Mouse (Mus musculus): ENCODE measurements around the gene Ipmk.
A peak's percentile ranks its signal among the peaks of the same experiment; 100 is the strongest.

Gene Ipmk

DNA sequence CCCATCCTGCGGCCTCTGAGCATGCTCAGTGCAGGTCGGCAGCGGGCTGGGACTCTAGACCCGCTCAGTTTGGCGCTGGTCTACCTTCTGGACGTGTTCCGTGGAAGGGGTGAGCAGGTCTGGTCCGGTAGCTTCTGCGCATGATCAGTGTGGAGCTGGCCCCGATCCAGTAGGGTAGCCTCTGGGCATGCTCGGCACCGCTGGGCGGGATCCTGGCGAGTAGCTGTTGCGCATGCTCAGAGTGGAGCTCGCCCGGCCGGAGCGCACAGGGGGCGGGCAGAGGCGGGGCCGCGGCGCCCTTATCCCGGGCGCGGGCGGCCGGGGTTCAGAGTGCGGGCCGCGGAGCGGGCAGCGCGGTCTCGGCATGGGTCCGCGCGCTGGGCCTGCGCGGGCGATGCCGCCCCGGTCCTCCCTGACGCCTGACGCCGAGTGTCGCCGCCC lies at the start of gene Ipmk:
TSS of gene Ipmk (plus strand) at position 255 of the 441 bp plus-strand sequence.
- peak; percentile 98 for DNase-seq (ENCODE audit: low spot score)

DNA sequence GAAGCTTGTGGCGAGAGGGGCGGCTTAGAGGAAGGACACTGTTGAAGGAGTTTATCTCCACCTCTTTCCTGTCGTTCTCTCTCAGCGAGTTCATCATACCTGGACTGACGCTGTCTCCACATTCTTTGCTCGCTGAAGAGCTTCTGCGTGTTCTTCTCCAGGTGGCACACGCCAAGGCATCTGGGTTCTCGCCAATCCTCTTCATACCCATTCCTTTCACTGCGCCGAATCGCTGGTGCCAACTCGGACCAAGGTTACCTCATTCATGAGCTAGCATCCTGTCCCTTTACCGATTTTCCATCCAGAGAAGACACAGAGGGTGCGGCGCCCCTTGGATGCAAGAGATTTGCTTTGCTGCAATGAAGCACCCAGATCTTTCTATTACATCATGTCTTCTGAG lies 47.4 kb upstream of the Ipmk start:
- no peak for DNase-seq (ENCODE audit: low spot score)

- peak; percentile 12 for DNase-seq (ENCODE audit: low spot score)
Measured at GRCm38 (mm10) chr10:71302490-71302889, 45.1 kb upstream of the Ipmk start.

- DNase-seq (ENCODE audit: low spot score) = peak; percentile 55
Measured at GRCm38 (mm10) chr10:71306190-71306589, 41.4 kb upstream of the Ipmk start.

GRCm38 (mm10) chr10:71306759-71307158 lies 40.8 kb upstream of the Ipmk start:
- no peak for DNase-seq (ENCODE audit: low spot score)

- no peak for DNase-seq (ENCODE audit: low spot score)
Measured at GRCm38 (mm10) chr10:71308199-71308598, 39.4 kb upstream of the Ipmk start.

GRCm38 (mm10) chr10:71310288-71310687 lies 37.3 kb upstream of the Ipmk start:
- DNase-seq (ENCODE audit: low spot score) = no peak

GRCm38 (mm10) chr10:71314596-71314995 lies 33.0 kb upstream of the Ipmk start:
- no peak for DNase-seq (ENCODE audit: low spot score)

- no peak for DNase-seq (ENCODE audit: low spot score)
Measured at GRCm38 (mm10) chr10:71316056-71316455, 31.5 kb upstream of the Ipmk start.

DNA sequence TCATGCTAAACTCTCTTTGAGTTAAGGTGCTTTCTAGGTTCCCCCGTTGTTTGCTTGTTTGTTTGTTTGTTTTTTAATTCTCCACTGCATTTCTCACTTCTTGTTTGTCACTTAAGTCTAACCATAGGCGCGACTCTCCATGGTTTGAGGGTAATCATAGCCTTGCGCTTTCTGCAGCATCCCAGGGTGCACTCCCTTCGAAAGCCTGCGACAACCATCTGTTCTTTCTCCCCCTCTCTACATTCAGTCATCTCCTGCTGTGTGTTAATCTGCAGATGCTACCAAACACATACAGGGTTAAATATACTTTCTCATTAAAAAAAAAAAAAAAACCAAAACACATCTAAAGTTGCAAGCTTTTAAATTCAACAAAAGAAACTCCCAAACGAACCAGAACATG lies 31.1 kb upstream of the Ipmk start:
- DNase-seq (ENCODE audit: low spot score) = no peak

GRCm38 (mm10) chr10:71323669-71324068 lies 23.9 kb upstream of the Ipmk start:
- no peak for DNase-seq (ENCODE audit: low spot score)

DNA sequence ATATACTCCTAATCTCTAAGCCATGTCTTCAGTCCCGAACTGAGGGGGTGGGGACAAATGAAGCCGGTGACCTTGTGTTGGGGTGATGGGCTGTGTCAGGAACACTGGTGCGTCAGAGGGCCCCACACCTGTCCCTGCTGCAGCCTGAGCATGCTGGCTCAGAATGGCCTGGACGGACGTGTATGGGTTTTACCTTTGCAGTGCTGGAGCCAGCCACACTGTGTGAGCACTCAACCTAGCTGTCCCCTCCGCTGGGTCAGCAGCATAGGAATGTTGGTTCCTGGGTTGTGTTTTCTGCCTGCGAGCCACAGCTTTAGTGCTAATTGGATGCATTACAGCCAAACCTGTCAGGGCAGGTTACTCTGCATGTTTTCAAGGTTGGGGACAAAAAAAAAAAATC lies 21.4 kb upstream of the Ipmk start:
- DNase-seq (ENCODE audit: low spot score) = no peak

- DNase-seq (ENCODE audit: low spot score) = peak; percentile 83
Measured at GRCm38 (mm10) chr10:71326789-71327188, 20.8 kb upstream of the Ipmk start.

DNA sequence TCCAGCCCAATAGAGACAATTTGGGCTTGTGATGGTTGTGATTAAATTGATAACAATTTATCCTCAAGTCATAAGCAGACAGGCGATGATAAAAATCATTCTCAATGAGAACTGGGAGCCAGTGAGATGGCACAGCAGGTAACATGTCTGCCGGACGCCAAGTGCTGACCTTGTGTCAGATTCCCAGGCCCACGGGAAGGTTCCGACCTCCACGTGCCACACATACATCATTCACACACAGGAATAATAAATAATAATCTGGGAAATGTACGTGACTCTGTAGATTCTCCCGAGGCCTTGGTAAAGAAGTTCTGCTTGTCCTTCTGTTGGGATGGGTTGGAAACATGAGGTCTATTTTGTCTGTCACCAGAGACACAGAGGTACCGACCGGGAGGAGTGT lies 20.2 kb upstream of the Ipmk start:
- DNase-seq (ENCODE audit: low spot score) = no peak

GRCm38 (mm10) chr10:71328382-71328781 lies 19.2 kb upstream of the Ipmk start:
- DNase-seq (ENCODE audit: low spot score) = no peak

DNA sequence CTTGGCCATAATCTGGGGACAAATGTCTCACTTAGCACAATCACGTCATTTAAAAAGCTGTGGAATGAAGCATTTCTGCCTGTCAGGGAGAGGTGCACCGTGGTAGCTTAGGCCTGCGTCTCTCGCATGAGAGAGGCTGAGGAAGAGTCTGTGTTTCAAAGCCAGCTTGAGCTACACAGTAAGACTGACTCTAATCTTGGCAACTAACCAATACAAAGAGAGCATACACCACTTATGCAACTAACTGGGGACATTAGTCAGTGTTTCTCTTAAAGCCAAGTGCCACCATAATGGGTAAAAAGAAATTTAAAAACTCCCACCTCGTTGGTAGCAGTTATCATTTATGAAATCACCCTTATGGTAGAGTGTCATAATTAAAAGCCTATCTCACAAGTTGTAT lies 18.7 kb upstream of the Ipmk start:
- no peak for DNase-seq (ENCODE audit: low spot score)

DNA sequence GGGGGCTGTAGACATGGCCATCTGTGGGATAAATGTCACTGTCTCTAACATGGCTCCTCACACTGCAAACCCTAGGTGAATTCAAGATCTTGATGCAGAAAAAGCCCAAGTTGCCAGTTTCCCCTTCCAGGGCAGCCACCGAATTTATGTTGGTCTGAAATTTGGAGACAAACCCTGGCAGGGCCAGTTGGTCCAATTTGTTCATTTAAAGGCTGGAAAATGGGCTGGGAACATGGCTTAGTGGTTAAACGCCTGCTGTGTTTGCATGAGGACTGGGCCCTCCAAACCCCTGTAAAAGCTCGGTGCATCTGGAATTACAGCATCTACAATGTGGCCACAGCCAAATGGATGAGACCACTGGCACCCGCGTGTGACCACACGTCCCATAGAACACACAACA lies 18.3 kb upstream of the Ipmk start:
- no peak for DNase-seq (ENCODE audit: low spot score)

DNA sequence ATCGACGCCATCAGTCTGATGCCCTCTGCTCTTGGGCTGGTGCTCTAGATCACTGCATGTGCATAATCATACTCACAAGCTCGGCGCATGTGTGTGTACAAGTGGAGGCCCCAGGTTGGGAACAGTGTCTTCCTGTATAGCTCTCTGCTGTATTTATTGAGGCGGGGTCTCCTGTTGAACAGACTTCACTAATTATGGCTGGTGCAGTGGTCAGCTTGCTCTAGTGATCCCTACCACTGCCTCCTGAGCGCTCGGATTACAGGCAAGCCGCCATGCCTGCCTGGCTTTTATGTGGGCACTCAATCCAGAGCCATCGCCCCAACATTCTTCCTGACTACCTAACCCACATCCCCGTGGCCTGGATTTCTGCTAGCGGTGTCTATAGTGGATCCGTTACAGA lies 17.5 kb upstream of the Ipmk start:
- DNase-seq (ENCODE audit: low spot score) = no peak

DNA sequence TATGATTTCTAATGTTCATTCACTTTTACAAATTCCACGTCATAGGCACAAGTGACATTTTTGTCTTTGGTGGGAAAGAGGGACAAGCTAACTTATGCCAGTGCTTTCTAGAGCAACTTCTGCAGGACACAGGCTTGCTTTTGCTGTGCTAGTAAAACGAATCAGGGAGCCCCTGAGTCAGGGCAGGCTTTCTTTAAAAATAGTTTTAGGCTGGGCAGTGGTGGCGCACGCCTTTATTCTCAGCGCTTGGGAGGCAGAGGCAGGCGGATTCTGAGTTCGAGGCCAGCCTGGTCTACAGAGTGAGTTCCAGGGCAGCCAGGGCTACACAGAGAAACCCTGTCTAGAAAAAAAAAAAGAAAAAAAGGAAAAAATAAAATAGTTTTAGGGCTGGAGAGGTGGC lies 15.7 kb upstream of the Ipmk start:
- no peak for DNase-seq (ENCODE audit: low spot score)

DNA sequence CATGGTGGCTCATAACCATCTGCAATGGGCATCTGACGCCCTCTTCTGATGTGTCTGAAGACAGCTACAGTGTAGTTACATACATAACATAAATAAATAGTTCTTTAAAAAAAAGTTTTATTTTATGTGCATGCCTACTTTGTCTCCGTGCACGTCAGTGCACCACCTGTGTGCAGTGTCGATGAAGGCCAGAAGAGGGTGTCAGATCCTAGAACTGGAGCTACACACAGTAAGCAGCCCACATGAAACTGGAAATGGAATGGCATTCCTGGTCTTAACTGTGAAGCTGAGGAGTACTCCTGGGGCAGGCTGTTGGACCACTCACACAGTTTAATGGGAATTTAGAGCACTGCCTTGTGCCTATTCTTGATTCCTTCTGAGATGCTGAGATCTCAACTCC lies 15.2 kb upstream of the Ipmk start:
- DNase-seq (ENCODE audit: low spot score) = no peak

GRCm38 (mm10) chr10:71332859-71333258 lies 14.7 kb upstream of the Ipmk start:
- DNase-seq (ENCODE audit: low spot score) = no peak

DNA sequence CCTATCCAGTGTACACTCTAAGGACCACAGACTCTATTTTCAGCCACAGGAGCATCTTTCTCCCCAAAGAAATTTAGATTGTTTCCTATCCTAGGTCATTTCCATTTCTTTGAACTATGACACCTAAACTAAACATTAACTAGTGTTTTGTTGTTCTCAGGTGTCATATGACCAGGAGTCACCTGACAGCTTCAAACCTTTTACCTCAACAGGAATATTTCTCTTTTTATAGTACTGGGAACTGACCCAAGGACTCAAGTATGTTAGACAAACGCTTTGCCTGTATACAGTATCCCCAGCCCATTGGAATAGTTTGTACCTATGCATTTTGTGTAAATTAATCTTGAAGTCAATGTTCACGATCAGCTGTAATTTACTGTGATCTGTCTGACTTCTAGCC lies 9.8 kb upstream of the Ipmk start:
- no peak for DNase-seq (ENCODE audit: low spot score)

DNA sequence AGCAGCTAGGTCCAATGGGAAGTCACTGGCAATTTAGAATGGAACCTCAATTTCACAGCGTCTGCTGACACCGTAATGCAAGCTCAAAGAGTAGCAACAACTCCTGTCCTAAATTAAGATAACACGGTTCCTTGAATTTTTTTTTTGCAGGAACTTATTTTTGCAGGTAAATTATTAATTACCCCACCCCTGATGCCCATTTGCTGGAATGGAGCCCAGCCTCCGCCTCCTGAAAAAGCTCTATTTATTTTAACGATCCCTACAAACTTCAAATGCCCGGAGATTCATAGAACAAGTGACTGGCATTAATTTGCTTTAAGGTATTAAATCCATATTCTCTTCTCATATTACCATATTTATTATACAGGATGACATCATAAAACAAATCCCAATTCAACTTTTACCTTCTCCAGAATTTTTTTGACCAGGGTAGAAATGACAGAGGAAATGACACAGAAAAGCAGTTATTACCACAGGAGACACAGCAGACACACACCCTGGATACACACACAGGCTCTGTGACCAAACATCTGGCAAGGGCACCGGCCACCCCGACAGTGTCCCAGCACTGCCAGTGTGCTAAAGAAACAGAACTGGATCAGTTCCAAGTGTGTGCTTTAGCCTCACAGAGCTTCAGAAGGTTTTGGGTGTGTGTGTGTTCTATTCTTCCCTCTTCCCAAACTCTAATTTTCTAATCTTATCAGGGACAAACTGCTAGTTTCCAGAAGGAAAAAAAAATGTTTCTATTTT lies 9.2 kb upstream of the Ipmk start:
- DNase-seq (ENCODE audit: low spot score) = peak; percentile 64

DNA sequence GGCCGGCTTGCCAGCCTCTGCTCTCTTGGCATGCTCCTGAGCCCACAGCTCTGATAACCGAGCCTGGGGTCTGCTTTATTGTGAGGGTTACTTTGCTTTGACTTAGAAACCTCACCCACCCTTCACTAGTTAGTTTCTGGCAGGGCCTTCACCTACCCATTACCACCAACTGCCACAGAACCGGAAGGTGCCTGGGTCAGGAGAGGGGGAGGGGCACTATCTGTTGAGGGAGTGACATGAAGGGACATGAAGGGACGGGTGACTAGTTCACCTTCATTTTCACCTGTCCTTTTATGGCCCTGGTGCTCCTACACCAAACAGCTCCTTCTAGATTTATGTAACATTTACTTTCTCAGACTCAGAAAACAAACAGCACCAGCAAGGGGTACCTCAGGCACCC lies 8.1 kb upstream of the Ipmk start:
- DNase-seq (ENCODE audit: low spot score) = no peak
